Mouse (Mus musculus): ENCODE measurements around the gene Btbd9. TPM values are rescaled to one million over a fixed set of nuclear protein-coding genes. Genes with fewer than 3 reads are reported as not detected.

Btbd9 gene
- polyA plus RNA-seq, 1 experiment from 2014 or later, result 40.6 TPM

DNA sequence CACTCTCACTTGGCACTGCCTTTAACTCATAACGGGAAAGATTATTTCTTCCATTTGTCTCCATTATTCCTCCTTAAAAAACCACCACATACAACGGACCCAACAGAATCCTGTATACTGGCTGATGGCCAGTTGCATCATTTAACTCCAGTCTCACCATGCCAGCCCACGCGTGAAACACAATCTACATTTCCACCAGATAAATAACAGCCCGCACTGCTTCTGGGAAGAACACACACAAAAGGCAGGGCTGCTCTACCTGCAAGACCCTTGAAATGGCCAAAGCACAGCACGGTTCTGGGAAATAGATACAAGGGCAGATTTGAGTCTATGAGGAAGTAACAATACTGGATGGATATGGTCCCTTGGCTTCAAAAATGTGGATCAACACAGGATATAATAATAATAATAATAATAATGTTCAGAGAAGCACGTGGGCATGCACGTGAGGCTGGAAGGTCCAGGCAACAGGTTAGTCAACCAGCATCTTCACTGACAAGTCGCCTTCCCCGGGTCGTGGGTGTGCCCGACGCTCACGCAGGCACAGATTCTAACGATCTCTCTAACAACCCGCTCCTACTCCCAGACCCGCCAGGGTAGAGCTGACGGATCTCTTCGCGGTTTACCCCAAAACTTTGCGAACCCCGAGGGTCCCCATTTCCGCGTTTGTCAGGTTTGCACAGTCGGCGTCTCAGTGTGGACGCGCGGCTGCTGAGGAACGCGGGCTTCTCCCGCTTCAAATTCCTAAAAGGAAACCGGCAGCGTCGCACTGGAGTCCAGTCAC lies 975 bp downstream of the Btbd9 start:
- peak overlapping the region; percentile 91 for H3K27ac ChIP-seq (ENCODE audit: low read length)
- 4% methylated on average over 35 of the region's 35 CpGs for WGBS
- peak; percentile 7; the same call in 1 of the 2 replicates for ATAC-seq
- H3K36me3 ChIP-seq (ENCODE audit: insufficient read depth, low read length), result no peaks in the 10 kb centered on the region
- DNase-seq (ENCODE audit: low spot score), result peak; percentile 56
- H3K9me3 ChIP-seq (ENCODE audit: low read length), result no peaks in the 10 kb centered on the region
- H3K9ac ChIP-seq (replicated peaks; ENCODE audit: low read depth), result peak overlapping the region; percentile 66
- peak overlapping the region; percentile 84 for H3K4me3 ChIP-seq (ENCODE audit: low read depth, low read length)
- H3K4me1 ChIP-seq (ENCODE audit: insufficient read depth, low read depth, low read length), result peaks cover 10% of the 10 kb centered on the region; the same call in 1 of the 2 replicates
- peak overlapping the region; percentile 75 for H3K4me2 ChIP-seq (replicated peaks; ENCODE audit: low read depth, low read length)
- TF ChIP-seq EP300 (IDR thresholded peaks at IDR 0.05) (no peak), CTCF (IDR thresholded peaks at IDR 0.05) (no peak)
- no peaks in the 10 kb centered on the region for H3K27me3 ChIP-seq (replicated peaks; ENCODE audit: insufficient read depth, low read length)

DNA sequence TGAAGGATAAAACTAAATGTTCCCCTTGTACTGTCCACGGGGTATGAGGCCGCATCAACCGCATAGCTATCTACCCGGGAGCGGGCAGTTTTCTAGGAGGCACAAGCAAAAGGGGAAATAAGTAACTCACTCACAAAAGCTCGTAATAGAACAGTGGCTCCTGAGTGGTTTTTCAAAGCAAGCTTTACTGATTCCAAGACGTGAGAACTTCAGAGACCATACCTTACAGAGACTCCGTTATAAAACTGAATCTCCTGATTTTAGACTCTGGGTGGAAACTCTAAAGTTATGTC lies 1.6 kb downstream of the Btbd9 start:
- peak overlapping the region; percentile 75 for H3K4me2 ChIP-seq (replicated peaks; ENCODE audit: low read depth, low read length)
- no peak overlapping the region for H3K27ac ChIP-seq (ENCODE audit: low read length)
- H3K36me3 ChIP-seq (ENCODE audit: insufficient read depth, low read length), result no peaks in the 10 kb centered on the region
- H3K4me3 ChIP-seq (ENCODE audit: low read depth, low read length), result no peak overlapping the region
- DNase-seq (ENCODE audit: low spot score) (no peak), ATAC-seq (no peak)
- no peak overlapping the region for H3K9ac ChIP-seq (replicated peaks; ENCODE audit: low read depth)
- no peaks in the 10 kb centered on the region for H3K9me3 ChIP-seq (ENCODE audit: low read length)
- no peaks in the 10 kb centered on the region for H3K27me3 ChIP-seq (replicated peaks; ENCODE audit: insufficient read depth, low read length)
- peaks cover 14% of the 10 kb centered on the region; the same call in 1 of the 2 replicates for H3K4me1 ChIP-seq (ENCODE audit: insufficient read depth, low read depth, low read length)
- no peak for TF ChIP-seq EP300 (IDR thresholded peaks at IDR 0.05)
- no peak for TF ChIP-seq CTCF (IDR thresholded peaks at IDR 0.05)
- WGBS, result 50% methylated on average over 8 of the region's 8 CpGs

DNA sequence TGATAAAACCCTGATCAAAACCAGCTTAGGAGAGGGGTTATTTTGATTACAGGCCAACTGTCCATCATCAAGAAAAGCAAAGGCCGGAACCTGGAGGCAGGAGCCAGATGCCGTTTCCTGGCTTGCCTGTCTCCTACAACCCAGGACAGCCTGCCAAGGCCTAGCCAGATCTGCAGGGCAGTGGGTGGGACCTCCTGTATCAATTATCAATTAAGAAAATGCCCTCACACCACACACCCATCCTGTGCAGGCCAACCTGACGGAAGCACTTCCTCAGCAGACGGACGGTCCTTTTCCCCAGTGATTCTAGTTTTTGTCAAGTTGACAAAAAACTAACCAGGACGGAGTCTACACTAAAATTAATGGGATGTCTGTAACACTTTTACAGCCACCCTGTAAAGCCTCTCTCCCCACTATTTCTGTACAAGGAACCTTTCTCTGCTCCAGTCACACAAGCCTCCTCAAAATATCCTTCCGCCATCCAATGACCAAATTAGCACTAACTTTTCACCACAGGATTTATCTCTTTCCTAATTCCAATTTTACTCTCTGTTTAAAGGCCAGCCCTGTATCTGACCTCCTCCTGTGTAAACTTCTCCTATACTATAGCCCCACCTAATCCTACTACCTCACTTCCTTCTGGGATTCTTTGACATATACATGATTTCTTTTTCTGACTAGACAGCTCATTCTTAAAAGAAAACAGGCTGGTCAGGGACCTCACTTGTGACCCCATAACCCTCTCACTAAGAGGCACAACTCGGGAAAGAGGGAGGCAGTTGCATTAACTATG lies 2.1 kb downstream of the Btbd9 start:
- H3K27me3 ChIP-seq (replicated peaks; ENCODE audit: insufficient read depth, low read length), result no peaks in the 10 kb centered on the region
- H3K9me3 ChIP-seq (ENCODE audit: low read length), result no peaks in the 10 kb centered on the region
- DNase-seq (ENCODE audit: low spot score) (peak; percentile 55), ATAC-seq (no peak)
- H3K36me3 ChIP-seq (ENCODE audit: insufficient read depth, low read length), result no peaks in the 10 kb centered on the region
- H3K27ac ChIP-seq (ENCODE audit: low read length), result peak overlapping the region; percentile 57; the same call in 1 of the 2 replicates
- no peak overlapping the region for H3K9ac ChIP-seq (replicated peaks; ENCODE audit: low read depth)
- WGBS, result 45% methylated on average over 8 of the region's 8 CpGs
- H3K4me1 ChIP-seq (ENCODE audit: insufficient read depth, low read depth, low read length), result peaks cover 14% of the 10 kb centered on the region; the same call in 1 of the 2 replicates
- no peak overlapping the region for H3K4me2 ChIP-seq (replicated peaks; ENCODE audit: low read depth, low read length)
- H3K4me3 ChIP-seq (ENCODE audit: low read depth, low read length), result no peak overlapping the region
- TF ChIP-seq CTCF (IDR thresholded peaks at IDR 0.05) (no peak), EP300 (IDR thresholded peaks at IDR 0.05) (peak; percentile 56; the same call in 1 of the 2 replicates)

DNA sequence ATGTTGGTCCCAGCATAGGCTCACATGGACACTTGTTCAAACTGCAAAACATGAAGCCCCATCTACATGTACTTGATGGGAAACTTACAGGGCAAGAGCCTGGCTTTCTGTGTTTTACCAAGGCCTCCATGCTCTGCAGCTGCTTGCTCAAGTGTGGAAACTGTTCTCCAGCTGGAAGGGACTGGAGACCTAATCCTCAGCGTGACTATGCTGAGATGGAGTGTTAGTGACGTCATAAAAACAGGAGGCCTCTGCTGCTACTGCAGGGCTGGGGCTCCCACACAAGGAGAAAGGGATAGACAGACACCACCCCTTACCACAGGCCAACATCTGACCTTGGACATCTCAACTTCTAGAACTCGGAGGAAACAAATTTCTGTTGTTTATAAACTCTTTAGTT lies 5.3 kb downstream of the Btbd9 start:
- H3K9me3 ChIP-seq (ENCODE audit: low read length), result no peaks in the 10 kb centered on the region
- no peak overlapping the region for H3K9ac ChIP-seq (replicated peaks; ENCODE audit: low read depth)
- no peak overlapping the region for H3K4me3 ChIP-seq (ENCODE audit: low read depth, low read length)
- 28% methylated on average over 3 of the region's 3 CpGs for WGBS
- no peaks in the 10 kb centered on the region for H3K36me3 ChIP-seq (ENCODE audit: insufficient read depth, low read length)
- ATAC-seq (peak; percentile 46), DNase-seq (ENCODE audit: low spot score) (peak; percentile 81)
- peaks cover 9% of the 10 kb centered on the region; the same call in 1 of the 2 replicates for H3K4me1 ChIP-seq (ENCODE audit: insufficient read depth, low read depth, low read length)
- H3K27me3 ChIP-seq (replicated peaks; ENCODE audit: insufficient read depth, low read length), result no peaks in the 10 kb centered on the region
- TF ChIP-seq EP300 (IDR thresholded peaks at IDR 0.05) (no peak), CTCF (IDR thresholded peaks at IDR 0.05) (no peak)
- H3K4me2 ChIP-seq (replicated peaks; ENCODE audit: low read depth, low read length), result no peak overlapping the region
- H3K27ac ChIP-seq (ENCODE audit: low read length), result 0 out of 2 replicates have a peak overlapping the region, but pooled peaks have one; percentile 9

DNA sequence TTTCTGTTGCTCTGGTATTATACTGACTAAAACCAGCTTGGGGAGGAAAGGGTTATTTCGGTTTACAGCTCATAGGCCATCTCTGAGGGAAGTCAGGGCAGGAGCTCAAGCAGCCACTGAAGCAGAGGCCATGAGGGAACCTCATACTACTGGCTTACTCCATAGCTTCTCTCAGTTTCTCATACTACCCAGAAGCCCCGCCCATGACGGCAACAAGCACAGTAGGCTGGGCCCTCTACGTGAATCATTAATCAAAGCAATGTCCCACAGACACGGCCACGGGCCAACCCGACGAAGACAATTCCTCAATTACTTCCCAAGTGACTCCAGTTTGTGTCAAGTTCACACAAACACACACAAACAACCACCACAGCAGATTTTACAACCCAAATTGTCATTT lies 6.1 kb downstream of the Btbd9 start:
- Histone ChIP-seq H3K27ac (ENCODE audit: low read length) (no peak overlapping the region), H3K9ac (replicated peaks; ENCODE audit: low read depth) (no peak overlapping the region), H3K4me3 (ENCODE audit: low read depth, low read length) (no peak overlapping the region), H3K4me1 (ENCODE audit: insufficient read depth, low read depth, low read length) (peaks cover 8% of the 10 kb centered on the region; the same call in 1 of the 2 replicates), H3K4me2 (replicated peaks; ENCODE audit: low read depth, low read length) (no peak overlapping the region), H3K27me3 (replicated peaks; ENCODE audit: insufficient read depth, low read length) (no peaks in the 10 kb centered on the region), H3K9me3 (ENCODE audit: low read length) (no peaks in the 10 kb centered on the region), H3K36me3 (ENCODE audit: insufficient read depth, low read length) (no peaks in the 10 kb centered on the region)
- ATAC-seq, result peak; percentile 61
- WGBS, result 21% methylated on average over 8 of the region's 8 CpGs
- TF ChIP-seq EP300 (IDR thresholded peaks at IDR 0.05), result no peak
- TF ChIP-seq CTCF (IDR thresholded peaks at IDR 0.05), result no peak
- peak; percentile 64 for DNase-seq (ENCODE audit: low spot score)

DNA sequence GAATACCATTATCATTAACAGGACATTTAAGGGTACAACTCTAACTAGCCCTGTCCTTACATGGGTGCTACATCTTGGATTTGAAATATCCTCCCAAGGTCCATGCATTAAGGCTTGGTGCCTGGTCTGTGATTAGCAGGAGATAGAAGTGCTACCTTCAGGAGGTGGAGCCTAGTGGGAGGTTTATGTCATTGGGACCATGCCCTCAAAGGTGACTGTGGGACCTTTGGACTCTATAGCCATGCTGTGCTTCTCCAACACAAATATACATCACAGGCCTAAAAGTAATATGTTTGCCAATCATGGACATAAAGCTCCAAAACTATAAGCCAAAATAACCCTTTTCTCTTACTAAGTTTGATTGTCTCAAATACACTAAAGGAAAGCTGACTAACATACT lies 7.8 kb downstream of the Btbd9 start:
- H3K27ac ChIP-seq (ENCODE audit: low read length), result no peak overlapping the region
- H3K27me3 ChIP-seq (replicated peaks; ENCODE audit: insufficient read depth, low read length), result no peaks in the 10 kb centered on the region
- H3K36me3 ChIP-seq (ENCODE audit: insufficient read depth, low read length), result no peaks in the 10 kb centered on the region
- no peak for TF ChIP-seq CTCF (IDR thresholded peaks at IDR 0.05)
- TF ChIP-seq EP300 (IDR thresholded peaks at IDR 0.05), result no peak
- ATAC-seq, result no peak
- no peaks in the 10 kb centered on the region for H3K9me3 ChIP-seq (ENCODE audit: low read length)
- no peak overlapping the region for H3K4me2 ChIP-seq (replicated peaks; ENCODE audit: low read depth, low read length)
- H3K4me1 ChIP-seq (ENCODE audit: insufficient read depth, low read depth, low read length), result 0 out of 2 replicates have a peak, but pooled peaks cover 4% of the 10 kb centered on the region
- no peak overlapping the region for H3K4me3 ChIP-seq (ENCODE audit: low read depth, low read length)
- no peak overlapping the region for H3K9ac ChIP-seq (replicated peaks; ENCODE audit: low read depth)
- no peak for DNase-seq (ENCODE audit: low spot score)
